Mouse (Mus musculus): ENCODE data around the gene Calhm1. TPM values are rescaled to one million over a fixed set of nuclear protein-coding genes. Genes with fewer than 3 reads are reported as not detected.

Calhm1 gene
- polyA plus RNA-seq (2012; rRNA removed; ENCODE audit: low replicate concordance): not detected in 2 replicates

GRCm38 (mm10) chr19:47144154-47144553 is at the start of gene Calhm1:
Gene Calhm1 (minus strand): TSS chr19:47144254.

GRCm38 (mm10) chr19:47178431-47179271 is 34.6 kb upstream of the Calhm1 start, which contains the start of gene Neurl1a:
Gene Neurl1a (plus strand): TSS chr19:47178820.

GRCm38 (mm10) chr19:47157664-47158063 is 13.6 kb upstream of the Calhm1 start, which contains the start of gene Calhm3:
Gene Calhm3 (minus strand): TSS chr19:47157764.

GRCm38 (mm10) chr19:47137771-47138421 is 6.2 kb downstream of the Calhm1 start, which contains the start of gene Calhm2:
Gene Calhm2 (minus strand): TSS chr19:47138294.

Other genes with a start within 250 kb of the Calhm1 start
- 0.19 and 0.52 TPM in 2 replicates for gene Ina, start 129.6 kb downstream of the Calhm1 start, polyA plus RNA-seq (2012; rRNA removed; ENCODE audit: low replicate concordance)
- gene Nt5c2, start 129.1 kb downstream of the Calhm1 start, polyA plus RNA-seq (2012; rRNA removed; ENCODE audit: low replicate concordance): 4.3 and 8.1 TPM in 2 replicates
- gene Pcgf6, start 93.3 kb downstream of the Calhm1 start, polyA plus RNA-seq (2012; rRNA removed; ENCODE audit: low replicate concordance): 5.4 and 6.8 TPM in 2 replicates
- gene Taf5, start 76.5 kb downstream of the Calhm1 start, polyA plus RNA-seq (2012; rRNA removed; ENCODE audit: low replicate concordance): 2.0 and 3.0 TPM in 2 replicates
- gene Usmg5, start 53.6 kb downstream of the Calhm1 start, polyA plus RNA-seq (2012; rRNA removed; ENCODE audit: low replicate concordance): 24.7 and 31.2 TPM in 2 replicates
- gene Pdcd11, start 53.5 kb downstream of the Calhm1 start, polyA plus RNA-seq (2012; rRNA removed; ENCODE audit: low replicate concordance): 3.6 and 3.7 TPM in 2 replicates
- gene Calhm2, start 6.0 kb downstream of the Calhm1 start, polyA plus RNA-seq (2012; rRNA removed; ENCODE audit: low replicate concordance): 3.5 and 5.9 TPM in 2 replicates
- gene Calhm3, start 13.5 kb upstream of the Calhm1 start, polyA plus RNA-seq (2012; rRNA removed; ENCODE audit: low replicate concordance): not detected in 2 replicates
- gene Neurl1a, start 34.6 kb upstream of the Calhm1 start, polyA plus RNA-seq (2012; rRNA removed; ENCODE audit: low replicate concordance): 3.6 and 5.0 TPM in 2 replicates

All from duodenum, adult 2 months (tissue).